Mouse (Mus musculus) urinary bladder, postnatal 14 days (tissue): ENCODE data around the gene Ergic3.

ENCODE experiments used
- DNase-seq: peaks from one replicate; pipeline ENCODE4 v3.0.0; 2021; ENCODE audit warnings: low spot score

Gene Ergic3

DNA sequence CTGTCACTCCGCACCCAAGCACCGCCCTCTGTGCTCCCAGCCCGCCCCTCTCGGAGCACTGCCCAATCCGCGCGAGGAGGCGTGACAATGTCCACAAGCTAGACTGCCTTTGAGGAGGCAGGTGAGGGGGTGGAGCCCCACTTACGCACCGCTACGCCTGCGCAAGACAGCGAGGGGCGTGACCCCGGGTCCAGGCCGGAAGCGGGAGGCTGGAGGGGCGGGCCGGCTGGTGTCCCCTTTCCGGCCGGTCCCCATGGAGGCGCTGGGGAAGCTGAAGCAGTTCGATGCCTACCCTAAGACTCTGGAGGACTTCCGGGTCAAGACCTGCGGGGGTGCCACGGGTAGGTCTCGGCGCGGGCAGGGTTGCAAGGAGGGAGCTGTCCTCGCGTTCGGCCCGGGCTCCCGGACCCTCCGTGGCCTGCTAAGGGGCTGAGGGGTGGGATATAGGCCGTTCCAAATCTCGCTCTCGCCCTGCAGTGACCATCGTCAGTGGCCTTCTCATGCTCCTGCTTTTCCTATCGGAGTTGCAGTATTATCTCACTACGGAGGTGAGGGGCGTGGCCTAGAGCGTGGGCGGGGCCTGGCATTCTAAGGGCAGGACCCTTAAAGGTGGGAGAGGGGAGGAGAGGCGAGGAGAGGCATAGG lies at the start of gene Ergic3, which contains the start of gene 6430550D23Rik:
Ergic3 (plus strand) TSS at position 158 of the 645 bp plus-strand sequence.
6430550D23Rik (minus strand) TSS at position 90 of the 645 bp plus-strand sequence.
- DNase-seq = peak; percentile 99

DNA sequence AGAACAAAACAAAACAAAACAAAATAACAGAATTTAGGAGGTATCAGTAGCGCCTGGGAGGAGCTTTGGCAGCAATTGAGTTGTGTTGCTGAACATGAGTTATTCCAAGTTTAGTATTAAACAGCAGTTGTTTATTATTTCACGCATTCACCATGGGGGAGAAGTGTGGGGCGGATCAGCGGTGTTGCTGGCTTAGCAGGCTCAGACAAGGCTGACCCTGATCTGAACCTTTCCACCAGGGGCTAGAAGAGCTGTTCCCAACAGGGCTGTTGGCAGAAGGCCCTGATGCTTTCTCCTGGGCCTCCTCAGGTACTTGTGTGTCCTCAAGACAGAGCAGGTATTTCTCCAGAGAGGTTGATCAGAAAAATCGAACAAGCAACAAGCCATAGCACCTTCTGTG lies 47.9 kb upstream of the Ergic3 start:
- DNase-seq = no peak

DNA sequence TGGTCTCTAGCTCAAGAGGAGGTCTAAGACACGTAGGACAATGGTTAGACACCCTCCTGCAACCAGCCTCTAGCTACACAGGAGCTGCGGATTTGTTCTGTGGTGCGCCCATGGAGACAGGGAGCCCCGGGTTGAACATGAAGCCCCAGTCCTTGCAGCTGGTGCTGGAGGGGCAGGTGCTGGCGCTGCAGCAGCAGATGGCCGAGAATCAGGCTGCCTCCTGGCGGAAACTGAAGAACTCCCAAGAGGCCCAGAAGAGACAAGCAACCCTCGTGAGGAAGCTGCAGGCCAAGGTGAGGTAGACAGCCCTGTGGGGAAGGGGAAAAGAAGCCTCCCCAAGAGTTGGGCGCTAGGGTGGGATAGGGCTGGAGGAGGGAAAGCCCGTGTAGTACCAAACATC lies 46.0 kb upstream of the Ergic3 start:
- DNase-seq = no peak

DNA sequence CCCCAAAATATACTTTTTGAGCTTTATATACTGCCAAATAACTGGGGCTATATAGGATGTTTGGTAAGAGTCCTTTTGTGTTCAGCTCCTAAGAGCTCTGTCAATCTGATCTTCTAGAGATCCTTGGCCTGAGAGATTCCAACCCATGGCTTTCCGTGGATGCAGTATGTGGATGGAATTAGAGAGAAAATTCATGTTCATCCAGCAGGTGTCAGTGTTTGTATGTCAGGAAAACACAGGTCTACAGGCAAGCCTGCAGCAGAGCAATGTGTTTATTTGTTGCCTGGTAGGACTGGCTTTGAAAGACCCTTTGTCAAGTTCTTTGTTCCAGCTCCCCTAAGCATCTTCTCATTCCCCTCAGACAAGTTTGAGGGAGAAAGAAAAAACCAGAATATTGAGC lies 44.9 kb upstream of the Ergic3 start:
- DNase-seq = no peak

DNA sequence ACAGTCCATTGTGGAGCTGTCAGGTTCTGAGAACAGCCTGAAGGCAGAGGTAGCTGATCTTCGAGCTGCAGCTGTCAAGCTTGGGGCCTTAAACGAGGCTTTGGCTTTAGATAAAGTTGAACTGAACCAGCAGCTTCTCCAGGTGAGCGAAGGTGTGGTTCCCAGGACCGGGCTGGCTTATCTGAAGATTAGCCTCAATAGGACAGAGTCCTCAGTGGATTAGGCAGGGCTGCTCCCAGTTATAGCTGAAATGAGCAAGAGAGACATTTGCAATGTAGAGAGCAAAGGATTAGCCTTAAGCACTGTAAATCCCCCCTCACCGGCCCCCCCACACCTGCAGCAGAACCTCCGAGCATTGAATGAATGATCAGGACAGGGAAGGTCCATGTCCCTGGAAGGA lies 34.5 kb upstream of the Ergic3 start:
- DNase-seq = no peak

DNA sequence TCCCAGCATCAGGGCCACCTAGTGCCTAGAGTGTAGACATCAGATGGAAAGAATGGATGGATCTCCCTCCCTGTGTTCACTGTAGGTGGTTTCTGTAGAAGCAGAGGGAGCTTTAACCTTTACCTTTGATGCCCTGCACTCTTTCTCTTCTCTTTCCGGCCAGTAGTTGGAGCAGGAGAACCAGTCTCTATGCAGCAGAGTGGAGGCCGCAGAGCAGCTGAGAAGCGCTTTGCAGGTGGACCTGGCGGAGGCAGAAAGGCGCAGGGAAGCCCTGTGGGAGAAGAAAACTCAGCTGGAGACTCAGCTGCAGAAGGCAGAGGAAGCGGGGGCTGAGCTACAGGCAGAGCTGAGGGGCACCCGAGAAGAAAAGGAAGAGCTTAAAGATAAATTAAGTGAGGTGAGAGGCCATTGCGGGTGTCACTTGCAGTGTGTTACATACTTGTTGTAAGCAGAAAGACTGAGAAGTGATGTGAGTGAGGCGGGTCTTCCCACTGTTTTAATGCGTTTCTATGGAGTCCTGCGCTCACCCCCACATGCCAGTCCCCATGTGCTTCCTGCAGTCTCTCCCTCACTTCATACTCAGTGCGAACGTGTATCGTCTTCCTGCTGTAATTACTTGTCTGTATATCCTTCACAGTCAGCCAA lies 33.6 kb upstream of the Ergic3 start:
- DNase-seq = no peak

DNA sequence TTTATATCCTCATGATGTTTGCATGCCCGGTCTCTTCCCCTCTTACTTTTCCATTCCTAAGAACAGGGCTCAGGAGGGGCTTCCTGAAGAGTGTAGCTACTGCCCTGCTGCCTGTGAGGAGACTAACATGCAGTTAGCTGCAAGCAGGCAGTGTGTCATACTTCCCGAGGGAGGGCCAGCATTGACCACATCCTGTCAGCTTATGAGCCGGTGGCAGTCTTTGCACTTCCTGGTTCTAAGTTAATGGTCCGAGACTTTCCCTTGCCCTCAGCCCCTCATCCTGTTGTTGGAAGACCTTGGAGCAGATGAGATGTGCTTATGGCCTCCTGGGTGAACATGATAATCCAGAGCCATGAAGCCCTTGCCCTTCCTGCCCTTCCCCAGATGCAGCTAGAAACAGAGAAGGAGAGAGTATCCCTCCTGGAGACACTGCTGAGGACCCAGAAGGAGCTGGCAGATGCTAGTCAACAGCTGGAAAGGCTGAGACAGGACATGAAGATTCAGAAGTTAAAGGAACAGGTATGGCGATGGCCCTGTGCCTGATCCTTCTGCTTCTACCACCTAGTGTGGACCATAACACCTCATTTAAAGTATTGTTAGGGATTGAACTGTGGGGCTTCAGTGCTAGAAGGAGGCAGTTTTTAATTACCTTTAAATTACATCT lies 28.4 kb upstream of the Ergic3 start:
- DNase-seq = no peak

DNA sequence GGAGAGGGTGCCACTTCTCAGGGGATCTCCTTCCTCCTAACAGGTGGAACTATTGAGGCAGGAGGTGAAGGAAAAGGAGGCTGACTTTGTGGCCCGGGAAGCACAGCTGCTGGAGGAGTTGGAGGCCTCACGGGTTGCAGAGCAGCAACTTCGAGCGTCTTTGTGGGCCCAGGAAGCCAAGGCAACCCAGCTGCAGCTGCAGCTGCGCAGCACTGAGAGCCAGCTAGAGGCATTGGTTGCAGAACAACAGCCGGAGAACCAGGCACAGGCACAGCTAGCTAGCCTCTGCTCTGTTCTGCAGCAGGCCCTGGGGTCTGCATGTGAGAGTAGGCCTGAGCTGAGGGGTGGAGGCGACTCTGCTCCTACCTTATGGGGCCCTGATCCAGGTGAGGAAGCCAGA lies 22.1 kb upstream of the Ergic3 start:
- no peak for DNase-seq

DNA sequence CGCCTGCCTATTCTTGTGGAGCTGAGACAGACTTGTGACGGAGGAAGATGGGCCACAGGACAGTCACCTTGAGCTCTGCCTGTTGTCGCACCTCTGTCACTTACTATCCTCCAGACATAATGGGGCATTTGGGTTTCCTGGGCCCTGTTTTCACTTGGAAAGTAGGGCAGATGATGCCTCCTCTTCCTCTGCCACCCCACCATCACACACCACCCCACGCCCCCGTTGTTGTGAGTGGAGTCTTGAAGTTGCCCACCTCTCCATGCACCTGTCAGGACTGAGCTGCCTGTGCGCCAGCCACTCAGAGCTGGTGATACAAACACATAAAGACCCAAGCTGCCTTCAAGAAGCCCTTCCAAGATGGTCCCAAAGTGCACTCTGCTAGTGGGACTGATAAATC lies 20.7 kb upstream of the Ergic3 start:
- no peak for DNase-seq

DNA sequence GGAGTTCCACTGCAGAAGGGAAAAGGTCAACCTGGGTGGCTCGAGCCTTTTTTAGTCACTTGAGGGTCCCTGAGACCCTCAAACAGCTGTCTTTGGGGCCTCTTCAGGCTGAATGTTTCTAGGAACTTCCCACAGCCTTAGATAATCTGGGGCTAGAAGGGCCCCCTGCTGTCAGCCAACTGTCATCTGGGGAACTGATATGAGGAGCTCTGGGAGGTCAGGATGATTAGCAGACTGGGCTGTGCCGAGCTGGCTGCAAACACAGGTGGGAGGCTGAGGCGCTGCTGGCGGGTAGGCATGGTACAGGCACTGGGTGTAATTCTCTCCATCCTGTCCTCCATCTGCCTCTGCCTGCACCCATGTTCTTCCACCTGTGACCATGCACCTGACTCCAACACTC lies 18.8 kb upstream of the Ergic3 start:
- DNase-seq = no peak

DNA sequence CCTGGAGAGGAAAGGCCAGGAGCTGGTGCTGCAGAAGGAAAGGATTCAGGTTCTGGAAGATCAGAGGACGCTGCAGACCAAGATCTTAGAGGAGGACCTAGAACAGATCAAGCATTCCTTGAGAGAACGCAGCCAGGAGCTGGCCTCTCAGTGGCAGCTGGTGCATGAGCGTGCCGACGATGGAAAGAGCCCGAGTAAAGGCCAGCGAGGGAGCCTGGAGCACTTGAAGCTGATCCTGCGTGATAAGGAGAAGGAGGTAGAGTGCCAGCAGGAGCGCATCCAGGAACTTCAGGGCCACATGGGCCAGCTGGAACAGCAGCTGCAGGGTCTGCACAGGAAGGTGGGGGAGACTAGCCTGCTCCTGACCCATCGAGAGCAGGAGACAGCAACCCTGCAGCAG lies 16.7 kb upstream of the Ergic3 start:
- DNase-seq = no peak

DNA sequence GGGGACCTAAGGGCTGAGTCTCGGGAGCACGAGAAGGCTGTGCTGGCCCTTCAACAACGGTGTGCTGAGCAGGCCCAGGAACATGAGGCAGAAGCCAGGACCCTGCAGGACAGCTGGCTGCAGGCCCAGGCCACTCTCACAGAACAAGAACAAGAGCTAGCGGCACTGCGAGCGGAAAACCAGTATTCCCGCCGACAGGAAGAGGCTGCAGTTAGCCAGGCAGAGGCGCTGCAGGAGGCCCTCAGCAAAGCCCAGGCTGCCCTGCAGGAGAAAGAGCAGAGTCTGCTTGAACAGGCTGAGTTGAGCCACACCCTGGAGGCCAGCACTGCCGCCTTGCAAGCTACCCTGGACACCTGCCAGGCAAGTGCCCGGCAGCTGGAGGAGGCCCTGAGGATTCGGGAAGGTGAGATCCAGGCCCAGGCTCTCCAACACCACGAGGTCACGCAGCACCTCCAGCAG lies 16.0 kb upstream of the Ergic3 start:
- peak; percentile 50 for DNase-seq

DNA sequence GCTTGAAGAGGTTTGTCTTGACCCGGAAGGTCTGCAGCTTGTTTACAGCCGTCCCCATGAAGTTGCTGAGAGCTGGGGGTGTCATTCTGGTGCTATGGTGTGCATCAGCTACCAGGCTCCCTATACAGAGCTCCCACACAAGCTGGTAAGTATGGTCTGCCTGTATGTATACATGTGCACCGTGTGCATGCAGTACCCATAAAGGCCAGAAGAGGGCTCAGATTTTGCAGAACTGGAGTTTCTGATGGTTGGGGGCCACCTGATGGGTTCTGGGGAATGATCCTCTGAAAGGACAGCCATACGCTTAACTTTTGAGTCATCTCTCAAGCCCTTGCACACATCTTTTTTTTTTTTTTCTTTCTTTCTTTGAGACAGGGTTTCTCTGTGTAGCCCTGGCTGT lies 2.5 kb upstream of the Ergic3 start:
- no peak for DNase-seq

DNA sequence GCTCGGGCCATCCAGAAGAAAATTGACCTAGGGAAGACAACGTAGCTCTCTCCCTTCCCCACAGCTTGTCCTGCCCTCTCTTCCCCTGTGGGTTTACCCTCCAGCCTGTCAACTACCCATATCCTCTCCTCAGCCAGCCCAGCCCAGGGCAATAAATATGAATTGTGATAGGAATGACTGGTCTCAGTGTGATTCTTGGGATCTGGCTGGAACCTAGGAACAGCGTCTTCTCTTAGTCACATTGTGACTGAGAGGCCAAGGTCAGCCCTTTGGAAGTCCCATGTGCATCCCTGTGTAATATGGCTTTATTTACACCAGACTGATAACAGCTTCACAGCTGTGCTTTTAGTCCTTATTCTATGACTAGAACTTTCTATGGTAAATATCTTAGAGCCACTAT lies 10.3 kb downstream of the Ergic3 start:
- no peak for DNase-seq

DNA sequence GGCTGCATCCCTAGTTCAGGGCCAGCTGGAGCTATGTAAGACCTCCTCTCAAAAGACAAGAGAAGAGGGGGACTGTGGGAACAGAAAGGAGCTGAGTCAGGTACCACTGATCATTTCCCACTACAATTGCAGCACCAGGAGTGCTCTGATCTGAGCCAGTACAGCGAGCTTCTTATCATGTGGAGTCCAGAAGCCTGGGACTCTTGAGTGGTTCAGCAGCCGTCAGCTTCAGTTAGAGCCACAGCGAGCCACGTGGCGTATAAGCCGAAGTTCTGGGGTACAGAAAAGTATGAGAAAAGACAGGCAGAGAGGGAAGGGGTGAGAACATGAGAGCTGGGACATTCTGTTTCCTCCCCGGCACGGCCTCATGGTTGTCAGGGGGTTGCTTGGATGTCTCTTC lies 13.4 kb downstream of the Ergic3 start:
- no peak for DNase-seq

DNA sequence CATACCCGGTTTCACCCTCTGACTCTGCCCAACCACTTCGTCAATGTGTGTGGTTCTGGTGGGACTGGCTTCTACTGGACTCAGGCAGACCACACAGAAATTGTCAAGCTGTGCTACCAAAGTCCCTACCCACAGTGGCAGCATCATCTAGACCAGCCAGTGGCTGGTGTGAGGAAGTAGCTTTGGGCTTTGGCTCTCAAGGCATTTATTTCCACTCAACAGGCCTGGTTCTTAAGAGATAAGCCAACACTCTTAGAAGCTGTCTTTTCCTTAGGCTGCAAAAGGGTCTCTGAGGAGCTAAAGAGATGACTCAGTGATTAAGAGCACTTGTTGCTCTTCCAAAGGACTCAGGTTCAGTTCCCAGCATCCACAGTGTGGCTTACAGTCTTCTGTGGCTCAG lies 13.9 kb downstream of the Ergic3 start:
- no peak for DNase-seq

DNA sequence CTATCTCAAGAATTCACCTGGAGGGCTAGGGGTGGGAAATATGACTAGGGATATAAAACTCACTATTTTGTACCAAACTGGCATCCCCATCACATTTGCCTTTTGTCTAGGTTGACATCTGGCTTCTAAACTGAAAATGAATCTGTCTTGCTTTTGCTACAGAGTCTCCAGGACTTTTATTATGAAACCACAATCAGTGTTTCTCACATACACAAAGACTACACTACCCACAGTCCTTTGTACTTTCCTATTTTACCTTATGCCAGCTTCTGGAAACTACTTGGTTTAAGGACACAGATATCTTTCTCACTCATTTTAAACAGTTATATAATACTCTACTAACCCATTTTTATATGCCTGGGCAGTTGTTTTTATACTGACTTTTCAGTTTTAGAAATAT lies 17.6 kb downstream of the Ergic3 start:
- DNase-seq = no peak

DNA sequence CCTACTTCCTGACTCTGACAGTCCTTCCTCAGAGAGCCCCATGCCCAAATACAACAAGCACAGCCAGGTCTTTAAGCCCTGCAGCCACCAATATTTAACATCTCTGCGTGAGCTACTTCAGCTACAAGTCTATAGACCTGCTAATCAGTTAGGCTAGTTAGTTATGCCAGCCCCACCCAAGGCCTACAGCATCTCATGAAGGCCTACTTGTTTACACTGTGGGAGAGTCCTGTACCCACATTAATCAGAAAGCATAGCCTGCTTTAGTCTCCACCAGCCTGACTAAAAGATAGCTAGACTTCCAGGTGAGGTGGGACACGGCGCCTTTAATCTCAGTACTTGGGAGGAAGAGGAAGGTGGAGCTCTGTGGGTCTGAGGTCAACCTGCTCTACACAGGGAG lies 31.5 kb downstream of the Ergic3 start:
- DNase-seq = no peak

DNA sequence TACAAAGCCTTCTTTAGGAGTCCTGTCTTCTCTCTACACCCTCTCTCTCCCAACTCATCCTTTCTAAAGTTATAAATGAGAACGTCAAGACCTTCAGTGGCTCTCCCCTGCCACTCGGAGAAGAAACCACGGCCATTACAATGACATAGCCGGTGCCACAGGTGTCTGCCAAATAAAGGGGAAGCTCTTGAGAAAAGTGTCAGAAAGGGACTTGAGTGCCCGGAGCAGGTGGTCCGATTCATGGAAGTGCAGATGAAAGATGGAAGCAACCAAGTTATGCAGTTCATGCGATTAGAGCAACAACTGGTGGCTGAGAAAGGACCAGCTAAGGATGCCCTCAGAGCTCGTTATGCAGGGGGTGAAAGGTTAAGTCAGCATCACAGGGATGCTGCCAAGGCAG lies 35.1 kb downstream of the Ergic3 start:
- DNase-seq = no peak

DNA sequence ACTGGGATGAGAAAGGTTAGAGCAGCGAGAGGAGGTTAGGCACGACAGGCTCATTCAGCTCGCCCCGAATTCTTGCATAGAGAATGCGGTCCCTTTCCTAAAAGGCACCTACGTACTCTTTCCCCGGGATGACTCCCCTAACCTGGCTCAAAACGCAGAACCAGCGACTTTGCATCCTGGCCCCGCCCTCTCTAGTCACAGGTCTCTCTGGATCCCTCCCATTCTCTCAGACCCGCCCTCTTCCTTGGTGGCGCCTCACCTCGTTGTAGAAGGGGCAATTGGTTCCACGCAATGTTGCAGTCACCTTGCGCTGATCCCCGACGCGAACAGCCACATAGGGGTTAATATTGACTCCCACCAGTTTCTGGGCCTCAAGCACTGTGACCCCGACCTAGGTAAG lies 40.1 kb downstream of the Ergic3 start:
- DNase-seq = no peak

DNA sequence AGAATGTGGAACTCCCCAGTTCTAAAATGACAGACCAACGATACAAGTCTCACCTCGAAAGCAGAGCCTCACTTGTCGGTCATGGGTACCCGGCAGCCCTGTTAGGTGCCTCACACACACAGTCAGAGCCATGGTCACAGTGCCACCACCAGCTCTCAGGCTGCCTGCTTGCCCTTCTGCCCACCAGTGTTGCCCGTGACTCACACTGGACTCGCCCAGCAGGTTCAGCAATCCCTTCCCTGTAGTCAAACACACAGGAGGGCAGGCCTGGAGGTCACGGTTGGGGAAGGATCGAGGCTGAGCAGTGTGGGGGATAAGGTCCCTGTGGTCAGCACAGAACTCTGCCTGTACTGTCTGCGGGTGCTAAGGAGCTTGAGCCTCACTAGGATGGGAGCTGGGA lies 45.0 kb downstream of the Ergic3 start, which contains the start of gene Fer1l4:
Fer1l4 (minus strand) TSS at position 132 of the 400 bp plus-strand sequence.
- peak; percentile 84 for DNase-seq

DNA sequence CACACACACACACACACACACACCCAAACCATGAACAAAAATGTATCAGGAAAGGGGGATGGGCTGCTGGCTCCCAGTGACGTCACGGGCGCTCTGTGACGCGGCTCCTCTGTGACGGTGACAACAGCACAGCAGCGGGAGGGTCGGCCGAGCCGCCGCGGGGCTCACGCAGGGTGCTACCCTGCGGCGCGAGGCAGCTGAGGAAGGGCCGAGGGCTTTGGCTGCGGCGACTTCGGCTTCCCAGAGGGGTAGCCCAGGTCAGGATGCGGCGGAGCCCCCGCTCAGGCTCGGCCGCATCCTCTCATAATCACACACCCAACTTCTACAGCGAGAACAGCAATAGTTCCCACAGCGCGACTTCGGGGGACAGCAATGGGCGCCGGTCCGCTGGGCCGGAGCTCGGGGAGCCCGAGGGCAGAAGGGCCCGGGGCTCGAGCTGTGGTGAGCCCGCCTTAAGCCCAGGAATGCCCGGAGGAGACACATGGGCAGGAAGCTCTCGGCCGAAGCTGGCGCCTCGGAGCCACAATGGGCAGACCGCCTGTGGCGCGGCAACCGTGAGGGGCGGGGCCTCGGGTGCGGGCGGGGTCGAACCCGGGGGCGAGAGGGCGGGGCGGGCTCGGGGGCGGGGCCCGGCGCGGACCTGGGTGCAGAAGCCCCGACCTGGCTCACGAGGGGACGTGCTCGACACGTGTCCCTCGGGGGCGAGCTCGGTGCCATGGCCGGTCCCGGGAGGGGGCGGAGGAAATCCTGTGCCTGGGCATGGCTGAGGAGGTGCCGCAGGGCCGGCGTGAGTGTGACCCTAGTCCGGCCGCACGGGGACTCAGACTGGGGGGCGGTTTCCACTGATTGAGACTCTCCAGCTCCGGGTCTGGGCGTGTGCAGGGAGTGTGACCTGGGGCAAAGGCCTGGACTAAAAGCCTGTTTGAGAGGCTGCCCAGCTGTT lies 57.5 kb downstream of the Ergic3 start, which contains the start of gene Spag4:
Spag4 (plus strand) TSS at position 77 of the 943 bp plus-strand sequence.
- peak; percentile 79 for DNase-seq
